Mouse (Mus musculus) embryonic stem cell, embryonic (primary cell): ENCODE measurements around the gene Adamtsl5.

Source experiments
- CTCF ChIA-PET, 4 experiments: fragments of 300-600 bp in 2 of 4; fragments of 350-600 bp in 2 of 4; sonication (Branson Sonifier 250); formaldehyde crosslinking; loops; one replicate each; lab custom pipeline; 2022; ENCODE audit warnings: inconsistent platforms in 2 of 4; lab: Charles Lee
- POLR2A ChIA-PET, 4 experiments: fragments of 300-600 bp in 2 of 4; fragments of 350-600 bp in 2 of 4; sonication (Branson Sonifier 250); formaldehyde crosslinking; loops; one replicate each; lab custom pipeline; 2022; ENCODE audit warnings: antibody characterized with exemption in 4 of 4, inconsistent platforms in 1 of 4; lab: Charles Lee

Gene Adamtsl5

DNA sequence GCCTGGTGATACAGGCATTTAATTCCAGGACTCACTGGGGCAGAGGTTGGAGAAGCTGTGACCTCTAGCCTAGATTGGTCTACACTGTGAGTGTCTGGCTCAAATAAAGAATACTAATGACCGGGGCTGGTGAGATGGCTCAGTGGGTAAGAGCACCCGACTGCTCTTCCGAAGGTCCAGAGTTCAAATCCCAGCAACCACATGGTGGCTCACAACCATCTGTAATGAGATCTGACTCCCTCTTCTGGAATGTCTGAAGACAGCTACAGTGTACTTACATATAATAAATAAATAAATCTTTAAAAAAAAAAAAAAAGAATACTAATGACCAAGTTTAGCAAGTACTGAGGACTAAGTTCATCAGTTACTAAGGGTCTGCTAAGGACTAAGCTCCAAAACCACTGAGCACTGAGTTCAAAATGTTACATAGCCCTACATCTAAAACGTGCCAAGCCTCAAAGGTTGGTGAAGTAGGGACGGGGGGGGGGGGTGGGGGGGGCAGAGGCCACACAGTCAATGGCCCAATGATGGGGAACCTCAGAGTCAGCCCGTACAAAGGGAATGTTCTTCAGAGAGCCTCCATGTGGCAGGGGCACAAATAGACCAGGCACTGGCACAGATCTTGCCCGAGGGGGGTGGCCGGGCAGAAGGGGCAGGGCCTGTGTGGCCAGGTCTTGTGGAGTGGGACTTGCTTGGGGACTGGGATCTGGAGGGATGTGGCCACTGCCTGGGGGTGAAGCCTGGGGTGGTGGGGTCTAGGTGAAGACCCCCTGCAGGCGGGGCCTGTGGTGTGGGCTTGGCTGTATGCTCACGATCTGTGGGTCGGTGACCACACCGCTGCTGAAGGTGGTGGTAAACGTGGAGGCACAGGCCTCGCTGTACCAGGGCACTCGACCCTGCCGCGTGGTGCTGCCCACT is 23.8 kb downstream of the Adamtsl5 start:
- ChIA-PET CTCF (interaction anchor here (0.6 to 1.3 kb wide), 7 partner anchors 8 to 626 kb away, joined by 3 to 6 read pairs (median 4); no protein-coding TSS in a partner anchor), POLR2A (interaction anchor here in 2 of 4 experiments (0.5 to 2.0 kb wide), 7 partner anchors 12 to 156 kb away, joined by 3 to 16 read pairs (median 4); partner anchors contain the start of gene Rps15 (in 2 of the 2))

DNA sequence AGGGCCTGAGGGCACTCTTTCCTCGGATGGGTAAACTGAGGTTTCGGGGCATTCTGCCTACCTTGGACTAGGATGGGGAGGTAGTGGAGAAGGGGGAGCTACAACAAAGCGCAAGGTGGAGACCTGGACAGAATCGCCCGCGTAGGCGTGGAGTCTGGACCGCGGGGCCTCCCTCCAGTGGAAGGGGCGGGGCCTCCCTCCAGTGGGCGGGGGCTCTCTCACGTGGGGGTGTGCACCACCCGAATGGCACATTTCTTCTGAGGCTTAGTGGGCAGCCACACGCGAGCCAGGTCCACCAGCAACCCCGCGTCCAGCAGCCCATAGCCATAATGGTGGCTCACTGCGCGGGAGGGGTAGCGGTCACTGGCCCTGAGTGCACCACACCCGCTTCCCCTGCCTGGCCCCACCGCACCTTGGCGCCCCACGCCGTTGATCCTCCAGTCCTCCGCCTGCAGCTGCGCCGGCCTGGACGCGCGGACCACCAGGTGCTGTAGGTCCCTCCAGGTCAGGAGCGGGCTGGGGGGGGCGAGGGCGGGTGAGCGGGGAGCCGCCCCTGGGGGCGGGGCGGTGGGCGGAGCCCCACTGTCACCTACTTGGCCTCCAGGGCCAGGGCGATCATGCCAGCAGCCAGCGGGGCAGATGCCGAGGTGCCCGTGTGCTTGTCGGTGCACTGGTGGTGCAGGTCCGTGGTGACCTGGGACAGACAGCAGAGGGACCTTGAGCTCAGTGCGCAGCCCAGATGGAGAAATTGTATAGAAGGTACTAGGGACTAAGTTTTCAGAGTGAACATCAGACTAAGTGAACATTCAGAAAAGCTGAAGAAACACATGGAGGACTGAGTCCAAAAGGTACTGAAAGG is 24.7 kb downstream of the Adamtsl5 start:
- ChIA-PET CTCF (interaction anchor here in 2 of 4 experiments (0.5 to 1.2 kb wide), 6 partner anchors 27 to 675 kb away, joined by 3 to 7 read pairs (median 4); no protein-coding TSS in a partner anchor), POLR2A (interaction anchor here in 3 of 4 experiments (0.5 to 2.0 kb wide), 11 partner anchors 11 to 605 kb away, joined by 3 to 16 read pairs (median 4); partner anchors contain the start of gene Rps15 (in 2 of the 3))

DNA sequence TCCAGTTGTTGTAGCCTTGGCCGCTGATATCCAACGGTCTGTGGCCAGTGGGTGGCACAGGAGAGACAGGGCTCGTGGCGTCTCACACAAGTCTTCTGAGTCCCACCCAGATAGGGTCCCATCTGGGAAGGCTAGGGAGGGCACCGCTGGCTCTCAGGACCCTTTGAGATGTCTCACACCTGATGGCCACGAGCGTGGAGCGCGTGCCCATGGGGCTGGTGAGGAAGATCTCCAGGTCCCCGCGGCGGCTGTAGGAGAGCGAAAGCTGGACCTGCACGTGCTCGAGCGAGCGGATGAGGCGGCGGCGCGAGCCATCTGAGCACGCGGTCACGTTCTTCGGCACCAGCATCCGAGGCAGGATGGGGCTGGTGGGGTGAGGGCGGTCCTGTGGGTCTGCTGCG is 25.4 kb downstream of the Adamtsl5 start:
- ChIA-PET CTCF (no interaction called here), POLR2A (interaction anchor here in 2 of 4 experiments (1.4 to 2.0 kb wide), 4 partner anchors 11 to 31 kb away, joined by 5 to 16 read pairs (median 6); partner anchors contain the start of gene Rps15 (in 2 of the 2))

- CTCF ChIA-PET, result interaction anchor here in 1 of 4 experiments (0.6 kb wide), 1 partner anchor 408 kb away, joined by 3 read pairs; no protein-coding TSS in a partner anchor
- POLR2A ChIA-PET, result interaction anchor here in 3 of 4 experiments (0.5 to 1.9 kb wide), 9 partner anchors 8 to 131 kb away, joined by 3 to 10 read pairs (median 4); partner anchors contain the start of genes Adamtsl5 (in 1 of the 3), Dazap1 (in 1 of the 3), Pcsk4 (in 1 of the 3) and Reep6 (in 1 of the 3)
Observed at GRCm38 (mm10) chr10:80321670-80322581, 26.3 kb downstream of the Adamtsl5 start.

DNA sequence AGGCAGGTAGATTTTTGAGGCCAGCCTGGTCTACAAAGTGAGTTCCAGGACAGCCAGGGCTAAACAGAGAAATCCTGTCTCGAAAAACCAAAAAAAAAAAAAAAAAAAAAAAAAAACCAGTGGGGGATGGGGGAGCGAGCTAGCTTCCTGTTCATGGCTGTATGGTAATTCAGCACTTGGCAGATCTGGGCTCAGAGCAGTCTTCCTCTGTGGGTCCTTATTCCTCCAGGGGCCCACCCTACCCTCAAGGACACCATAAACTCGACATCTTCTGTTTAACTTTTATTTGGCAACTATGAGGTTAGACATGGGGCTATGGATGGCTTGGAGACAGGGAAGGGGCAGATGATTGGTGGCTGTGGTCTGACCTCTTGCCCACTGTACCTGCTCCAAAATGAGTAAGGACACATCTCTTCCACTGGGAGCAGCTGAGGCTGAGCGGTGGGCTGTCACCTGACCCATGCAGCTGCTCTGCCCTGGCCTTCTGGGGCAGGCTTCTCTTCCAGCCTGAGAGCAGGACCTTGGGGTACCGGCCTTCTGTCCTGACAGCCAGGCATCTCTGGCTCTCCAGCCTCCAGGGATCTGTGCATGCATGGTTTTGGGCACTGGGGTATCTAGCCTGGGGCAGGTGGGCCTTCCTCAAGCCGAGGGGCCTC is 27.1 kb downstream of the Adamtsl5 start:
- CTCF ChIA-PET, result interaction anchor here in 2 of 4 experiments (0.5 to 0.6 kb wide), 2 partner anchors 22 to 407 kb away, joined by 3 read pairs; no protein-coding TSS in a partner anchor
- POLR2A ChIA-PET, result interaction anchor here in 3 of 4 experiments (0.6 to 1.5 kb wide), 8 partner anchors 8 to 540 kb away, joined by 3 to 10 read pairs (median 4); partner anchors contain the start of genes Adamtsl5 (in 1 of the 3), Dazap1 (in 1 of the 3), Pcsk4 (in 1 of the 3) and Reep6 (in 1 of the 3)

GRCm38 (mm10) chr10:80320340-80320760 is 27.9 kb downstream of the Adamtsl5 start, which contains the start of gene 2310011J03Rik:
Gene 2310011J03Rik (minus strand): TSS chr10:80320537.
- ChIA-PET POLR2A (interaction anchor here in 1 of 4 experiments (1.2 to 1.5 kb wide), 4 partner anchors 7 to 59 kb away, joined by 3 to 10 read pairs (median 4); partner anchors contain the start of genes Dazap1, Pcsk4 and Reep6), CTCF (interaction anchor here in 1 of 4 experiments (0.7 kb wide), 1 partner anchor 122 kb away, joined by 3 read pairs; no protein-coding TSS in a partner anchor)

DNA sequence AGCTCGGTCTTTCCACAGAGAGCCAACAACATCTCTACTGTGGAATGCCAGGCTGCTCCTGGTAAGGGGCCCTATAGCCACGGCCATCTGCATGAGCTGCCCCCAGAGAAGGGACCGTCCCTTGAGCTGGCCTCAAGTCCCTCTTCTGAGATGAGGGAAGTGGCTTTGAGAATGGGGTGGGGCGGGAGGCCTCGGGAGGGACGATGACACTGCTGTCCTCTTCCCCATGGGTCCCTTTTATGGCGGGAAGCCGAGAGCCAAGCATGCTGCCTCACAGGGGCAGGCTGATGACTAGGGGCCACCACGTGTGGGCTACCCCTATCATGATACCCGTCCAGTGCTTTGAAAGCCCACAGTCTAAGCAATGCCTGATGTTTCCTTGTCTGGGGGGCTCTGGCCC is 31.2 kb downstream of the Adamtsl5 start:
- ChIA-PET CTCF (interaction anchor here in 1 of 4 experiments (0.6 to 1.5 kb wide), 3 partner anchors 13 to 111 kb away, joined by 3 read pairs; partner anchors contain the start of genes Pcsk4, Reep6 and Rps15), POLR2A (interaction anchor here in 2 of 4 experiments (0.9 to 10.1 kb wide), 11 partner anchors 9 to 358 kb away, joined by 3 to 143 read pairs (median 4); partner anchors contain the start of genes Apc2 (in 2 of the 2), Pcsk4 (in 2 of the 2), Reep6 (in 2 of the 2) and Rps15 (in 2 of the 2))

GRCm38 (mm10) chr10:80316359-80316781 is 31.8 kb downstream of the Adamtsl5 start:
- ChIA-PET POLR2A (interaction anchor here in 2 of 4 experiments (0.6 to 10.1 kb wide), 13 partner anchors 8 to 148 kb away, joined by 3 to 143 read pairs (median 4); partner anchors contain the start of genes Apc2 (in 2 of the 2), Pcsk4 (in 2 of the 2), Reep6 (in 2 of the 2) and Rps15 (in 2 of the 2)), CTCF (interaction anchor here in 2 of 4 experiments (0.6 to 1.7 kb wide), 6 partner anchors 8 to 112 kb away, joined by 3 to 5 read pairs (median 3); partner anchors contain the start of genes Pcsk4 (in 1 of the 2), Reep6 (in 1 of the 2) and Rps15 (in 1 of the 2))

DNA sequence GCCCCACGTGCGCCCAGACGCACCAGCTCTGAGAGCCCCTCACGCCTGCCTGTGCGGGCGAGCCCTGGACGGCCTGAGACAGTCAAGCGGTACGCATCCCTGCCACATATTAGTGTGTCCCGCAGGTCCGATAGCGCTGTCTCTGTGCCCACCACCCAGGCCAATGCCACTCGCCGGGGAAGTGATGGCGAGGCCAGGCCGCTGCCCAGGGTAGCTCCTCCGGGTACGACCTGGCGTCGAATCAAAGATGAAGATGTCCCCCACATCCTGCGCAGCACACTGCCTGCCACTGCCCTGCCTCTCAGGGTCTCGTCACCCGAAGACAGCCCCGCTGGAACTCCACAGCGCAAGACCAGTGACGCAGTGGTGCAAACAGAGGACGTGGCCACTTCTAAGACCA is 32.9 kb downstream of the Adamtsl5 start:
- POLR2A ChIA-PET, result interaction anchor here in 3 of 4 experiments (0.7 to 10.1 kb wide), 19 partner anchors 9 to 361 kb away, joined by 3 to 143 read pairs (median 4); partner anchors contain the start of genes Pcsk4 (in 3 of the 3), Reep6 (in 3 of the 3), Rps15 (in 3 of the 3) and Apc2 (in 2 of the 3)
- CTCF ChIA-PET, result interaction anchor here in 2 of 4 experiments (0.6 to 1.7 kb wide), 5 partner anchors 25 to 209 kb away, joined by 3 to 4 read pairs (median 3); no protein-coding TSS in a partner anchor

GRCm38 (mm10) chr10:80314494-80315001 is 33.7 kb downstream of the Adamtsl5 start:
- CTCF ChIA-PET, result interaction anchor here in 3 of 4 experiments (0.6 to 1.9 kb wide), 5 partner anchors 26 to 708 kb away, joined by 3 to 8 read pairs (median 4); no protein-coding TSS in a partner anchor

DNA sequence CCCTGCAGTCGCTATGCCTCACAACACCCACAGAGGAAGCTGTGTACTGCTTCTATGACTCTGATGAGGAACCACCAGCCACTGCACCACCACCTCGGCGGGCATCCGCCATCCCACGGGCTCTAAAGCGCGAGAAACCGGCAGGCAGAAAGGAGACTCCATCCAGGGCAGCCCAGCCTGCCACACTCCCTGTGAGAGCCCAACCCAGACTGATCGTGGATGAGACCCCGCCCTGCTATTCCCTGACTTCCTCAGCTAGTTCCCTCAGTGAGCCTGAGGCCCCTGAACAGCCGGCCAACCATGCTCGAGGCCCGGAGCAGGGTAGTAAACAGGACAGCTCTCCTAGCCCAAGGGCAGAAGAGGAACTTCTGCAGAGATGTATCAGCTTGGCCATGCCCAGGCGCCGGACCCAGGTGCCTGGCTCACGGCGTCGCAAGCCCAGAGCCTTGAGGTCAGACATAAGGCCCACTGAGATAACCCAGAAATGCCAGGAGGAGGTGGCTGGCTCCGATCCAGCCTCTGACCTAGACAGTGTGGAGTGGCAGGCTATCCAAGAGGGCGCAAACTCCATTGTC is 34.5 kb downstream of the Adamtsl5 start:
- ChIA-PET CTCF (interaction anchor here (0.5 to 2.9 kb wide), 12 partner anchors 10 to 173 kb away, joined by 3 to 10 read pairs (median 4); partner anchors contain the start of genes Apc2 (in 2 of the 4), Pcsk4 (in 1 of the 4) and Reep6 (in 1 of the 4)), POLR2A (interaction anchor here (0.6 to 10.1 kb wide), 22 partner anchors 9 to 146 kb away, joined by 3 to 143 read pairs (median 4); partner anchors contain the start of genes Rps15 (in 3 of the 4), Apc2 (in 2 of the 4), Pcsk4 (in 2 of the 4) and Reep6 (in 2 of the 4))

More at GRCm38 (mm10) chr10:80314494-80315001, 33.7 kb downstream of the Adamtsl5 start:
- POLR2A ChIA-PET, result interaction anchor here in 3 of 4 experiments (0.7 to 10.1 kb wide), 22 partner anchors 8 to 362 kb away, joined by 3 to 143 read pairs (median 4); partner anchors contain the start of genes Pcsk4 (in 3 of the 3), Reep6 (in 3 of the 3), Rps15 (in 3 of the 3) and Apc2 (in 2 of the 3)

GRCm38 (mm10) chr10:80312586-80313504 is 35.4 kb downstream of the Adamtsl5 start:
- CTCF ChIA-PET, result interaction anchor here in 3 of 4 experiments (0.6 to 2.9 kb wide), 15 partner anchors 16 to 193 kb away, joined by 3 to 10 read pairs (median 3); partner anchors contain the start of genes Apc2 (in 2 of the 3), Pcsk4 (in 1 of the 3) and Reep6 (in 1 of the 3)
- POLR2A ChIA-PET, result interaction anchor here in 3 of 4 experiments (0.5 to 10.1 kb wide), 36 partner anchors 8 to 605 kb away, joined by 3 to 143 read pairs (median 4); partner anchors contain the start of genes Rps15 (in 3 of the 3), Apc2 (in 2 of the 3), Dazap1 (in 2 of the 3) and Pcsk4 (in 2 of the 3)
